Mouse (Mus musculus): ENCODE measurements around the gene Nudt6. TPM values are rescaled to one million over a fixed set of nuclear protein-coding genes. Genes with fewer than 3 reads are reported as not detected.

Gene Nudt6
- polyA plus RNA-seq, 1 experiment from 2014 or later, result 5.8 TPM

- no peak overlapping the region for H3K27ac ChIP-seq
- no peak overlapping the region for H3K4me3 ChIP-seq
- H3K36me3 ChIP-seq, result no peaks in the 10 kb centered on the region
- no peaks in the 10 kb centered on the region for H3K4me1 ChIP-seq
- H3K9me3 ChIP-seq (replicated peaks), result no peaks in the 10 kb centered on the region
- H3K27me3 ChIP-seq (replicated peaks), result no peaks in the 10 kb centered on the region
- H3K4me2 ChIP-seq, result no peak overlapping the region
- ATAC-seq, result no peak
- 69% methylated on average over 18 of the region's 18 CpGs for WGBS (ENCODE audit: insufficient replicate concordance)
- no peak overlapping the region for H3K9ac ChIP-seq
Observed at GRCm38 (mm10) chr3:37379930-37380881, 39.8 kb downstream of the Nudt6 start.

DNA sequence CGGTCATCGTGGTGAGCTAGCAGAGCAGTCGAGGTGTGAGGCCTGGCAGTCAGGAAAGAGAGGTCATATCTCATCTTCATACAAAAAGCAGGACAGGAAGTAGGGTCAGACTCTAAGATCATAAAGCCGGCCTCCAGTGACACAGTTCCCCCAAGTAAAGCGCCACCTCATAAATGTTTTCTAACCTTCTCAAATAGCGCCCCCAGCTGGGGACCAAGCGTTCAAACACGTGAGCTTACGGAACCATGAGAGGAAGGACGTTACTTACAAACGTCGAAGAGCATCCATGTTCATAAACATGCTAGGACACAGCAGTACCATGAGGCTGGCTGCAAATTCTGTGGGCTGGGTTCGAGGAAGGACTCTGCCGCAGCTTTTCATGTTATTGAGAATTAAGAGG lies 40.8 kb downstream of the Nudt6 start:
- H3K27ac ChIP-seq, result no peak overlapping the region
- no peak for ATAC-seq
- H3K9ac ChIP-seq, result no peak overlapping the region
- no peaks in the 10 kb centered on the region for H3K4me1 ChIP-seq
- H3K27me3 ChIP-seq (replicated peaks), result no peaks in the 10 kb centered on the region
- H3K9me3 ChIP-seq (replicated peaks), result no peaks in the 10 kb centered on the region
- H3K4me2 ChIP-seq, result no peak overlapping the region
- no peak overlapping the region for H3K4me3 ChIP-seq
- no peaks in the 10 kb centered on the region for H3K36me3 ChIP-seq
- 64% methylated on average over 14 of the region's 14 CpGs for WGBS (ENCODE audit: insufficient replicate concordance)

- 64% methylated on average over 6 of the region's 6 CpGs for WGBS (ENCODE audit: insufficient replicate concordance)
- no peak overlapping the region for H3K27ac ChIP-seq
- no peak overlapping the region for H3K4me3 ChIP-seq
- no peak overlapping the region for H3K9ac ChIP-seq
- no peaks in the 10 kb centered on the region for H3K4me1 ChIP-seq
- H3K9me3 ChIP-seq (replicated peaks), result no peaks in the 10 kb centered on the region
- H3K4me2 ChIP-seq, result no peak overlapping the region
- no peaks in the 10 kb centered on the region for H3K36me3 ChIP-seq
- H3K27me3 ChIP-seq (replicated peaks), result no peaks in the 10 kb centered on the region
- ATAC-seq, result no peak
Observed at GRCm38 (mm10) chr3:37378412-37378811, 41.6 kb downstream of the Nudt6 start.

- no peaks in the 10 kb centered on the region for H3K9me3 ChIP-seq (replicated peaks)
- no peak overlapping the region for H3K4me3 ChIP-seq
- no peak overlapping the region for H3K27ac ChIP-seq
- H3K4me1 ChIP-seq, result no peaks in the 10 kb centered on the region
- 71% methylated on average over 6 of the region's 6 CpGs for WGBS (ENCODE audit: insufficient replicate concordance)
- no peak overlapping the region for H3K9ac ChIP-seq
- H3K27me3 ChIP-seq (replicated peaks), result no peaks in the 10 kb centered on the region
- no peaks in the 10 kb centered on the region for H3K36me3 ChIP-seq
- ATAC-seq, result no peak
- no peak overlapping the region for H3K4me2 ChIP-seq
Observed at GRCm38 (mm10) chr3:37377926-37378325, 42.1 kb downstream of the Nudt6 start.

DNA sequence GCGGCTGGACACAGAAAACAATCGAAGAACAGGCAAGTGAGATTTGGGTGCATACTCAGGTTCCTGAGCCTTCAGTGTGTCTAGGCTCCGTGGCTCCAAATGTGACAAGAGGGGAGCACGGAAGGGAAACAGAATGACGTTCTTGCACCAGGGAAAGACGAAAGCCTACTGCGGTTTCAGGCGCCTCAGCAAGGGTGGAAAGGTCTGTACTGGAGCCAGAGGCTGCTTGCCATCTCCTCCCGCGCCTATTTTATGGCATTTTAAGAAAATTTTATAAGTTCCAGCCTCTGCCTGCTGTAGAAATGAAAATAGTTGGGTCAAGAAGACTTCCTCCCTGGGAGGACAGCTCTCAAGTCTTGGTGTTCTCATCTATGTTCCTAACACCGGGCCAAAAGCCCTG lies 46.3 kb downstream of the Nudt6 start:
- no peaks in the 10 kb centered on the region for H3K9me3 ChIP-seq (replicated peaks)
- no peaks in the 10 kb centered on the region for H3K27me3 ChIP-seq (replicated peaks)
- no peak overlapping the region for H3K4me2 ChIP-seq
- WGBS (ENCODE audit: insufficient replicate concordance), result 78% methylated on average over 11 of the region's 11 CpGs
- H3K36me3 ChIP-seq, result no peaks in the 10 kb centered on the region
- no peak overlapping the region for H3K4me3 ChIP-seq
- ATAC-seq, result no peak
- no peak overlapping the region for H3K9ac ChIP-seq
- H3K4me1 ChIP-seq, result no peaks in the 10 kb centered on the region
- H3K27ac ChIP-seq, result no peak overlapping the region

- H3K9me3 ChIP-seq (replicated peaks), result no peaks in the 10 kb centered on the region
- H3K27me3 ChIP-seq (replicated peaks), result no peaks in the 10 kb centered on the region
- no peak for ATAC-seq
- H3K36me3 ChIP-seq, result no peaks in the 10 kb centered on the region
- H3K4me3 ChIP-seq, result no peak overlapping the region
- H3K27ac ChIP-seq, result no peak overlapping the region
- no peaks in the 10 kb centered on the region; the same call in 1 of the 2 replicates for H3K4me1 ChIP-seq
- 60% methylated on average over 4 of the region's 4 CpGs for WGBS (ENCODE audit: insufficient replicate concordance)
- no peak overlapping the region for H3K9ac ChIP-seq
- no peak overlapping the region for H3K4me2 ChIP-seq
Observed at GRCm38 (mm10) chr3:37370407-37370806, 49.6 kb downstream of the Nudt6 start.

- H3K27ac ChIP-seq, result no peak overlapping the region
- H3K9me3 ChIP-seq (replicated peaks), result no peaks in the 10 kb centered on the region
- H3K4me2 ChIP-seq, result no peak overlapping the region
- H3K36me3 ChIP-seq, result no peaks in the 10 kb centered on the region
- no peaks in the 10 kb centered on the region; the same call in 1 of the 2 replicates for H3K4me1 ChIP-seq
- WGBS (ENCODE audit: insufficient replicate concordance), result 34% methylated on average over 4 of the region's 4 CpGs
- no peaks in the 10 kb centered on the region for H3K27me3 ChIP-seq (replicated peaks)
- H3K4me3 ChIP-seq, result no peak overlapping the region
- ATAC-seq, result no peak
- no peak overlapping the region for H3K9ac ChIP-seq
Observed at GRCm38 (mm10) chr3:37366381-37367053, 53.5 kb downstream of the Nudt6 start.

- no peak overlapping the region for H3K4me2 ChIP-seq
- 45% methylated on average over 3 of the region's 3 CpGs for WGBS (ENCODE audit: insufficient replicate concordance)
- H3K9ac ChIP-seq, result no peak overlapping the region
- H3K27me3 ChIP-seq (replicated peaks), result no peaks in the 10 kb centered on the region
- H3K4me1 ChIP-seq, result no peaks in the 10 kb centered on the region; the same call in 1 of the 2 replicates
- H3K27ac ChIP-seq, result no peak overlapping the region
- no peaks in the 10 kb centered on the region for H3K9me3 ChIP-seq (replicated peaks)
- ATAC-seq, result no peak
- H3K36me3 ChIP-seq, result no peaks in the 10 kb centered on the region
- H3K4me3 ChIP-seq, result no peak overlapping the region
Observed at GRCm38 (mm10) chr3:37365976-37366375, 54.0 kb downstream of the Nudt6 start.

DNA sequence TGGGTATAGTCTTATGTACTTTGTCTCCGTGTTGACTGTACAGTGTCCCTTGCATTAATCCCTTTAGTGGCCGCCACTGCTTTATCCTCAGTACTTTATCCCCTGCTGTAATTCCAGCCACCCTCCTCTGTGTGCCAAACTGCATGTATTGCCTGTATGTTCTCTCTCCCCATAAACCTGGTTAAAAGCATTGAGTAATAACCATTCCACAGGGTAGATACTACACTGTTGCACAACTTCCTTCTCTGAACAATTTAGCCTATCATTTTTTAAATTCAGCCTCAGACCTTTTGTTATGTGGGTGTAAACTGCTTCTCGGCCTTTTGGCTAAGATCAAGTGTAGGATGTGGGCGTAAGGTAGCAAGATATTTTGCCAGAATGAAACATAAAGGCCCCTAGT lies 54.9 kb downstream of the Nudt6 start:
- Histone ChIP-seq H3K4me2 (no peak overlapping the region), H3K4me1 (no peaks in the 10 kb centered on the region; the same call in 1 of the 2 replicates), H3K9me3 (replicated peaks) (no peaks in the 10 kb centered on the region), H3K4me3 (no peak overlapping the region), H3K9ac (no peak overlapping the region), H3K27me3 (replicated peaks) (0 out of 2 replicates have a peak, but pooled peaks cover 6% of the 10 kb centered on the region), H3K36me3 (no peaks in the 10 kb centered on the region), H3K27ac (no peak overlapping the region)
- 60% methylated on average over 4 of the region's 4 CpGs for WGBS (ENCODE audit: insufficient replicate concordance)
- no peak for ATAC-seq

DNA sequence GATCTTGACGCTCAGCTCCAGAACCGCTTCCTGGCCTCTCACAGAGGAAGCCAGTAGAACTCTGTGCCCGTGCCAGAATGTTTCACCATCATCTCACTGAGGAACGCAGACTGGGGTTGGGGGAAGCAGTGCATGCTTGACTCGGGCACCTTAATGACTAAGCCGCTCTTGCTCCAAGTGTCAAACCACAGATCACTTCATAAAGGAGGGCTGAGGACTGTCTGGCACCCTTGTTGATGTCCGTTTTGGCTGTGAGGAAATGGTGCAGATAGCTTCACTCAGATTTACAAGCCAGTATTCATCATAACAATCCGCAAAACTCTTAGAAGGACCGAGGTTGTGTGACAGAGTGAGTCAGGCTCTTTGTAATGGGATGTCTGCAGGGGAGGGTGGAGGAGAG lies 59.3 kb downstream of the Nudt6 start:
- no peaks in the 10 kb centered on the region for H3K9me3 ChIP-seq (replicated peaks)
- no peak overlapping the region for H3K27ac ChIP-seq
- H3K4me3 ChIP-seq, result no peak overlapping the region
- no peak overlapping the region for H3K4me2 ChIP-seq
- H3K36me3 ChIP-seq, result no peaks in the 10 kb centered on the region
- H3K4me1 ChIP-seq, result no peaks in the 10 kb centered on the region
- peaks cover 25% of the 10 kb centered on the region for H3K27me3 ChIP-seq (replicated peaks)
- 56% methylated on average over 9 of the region's 9 CpGs for WGBS (ENCODE audit: insufficient replicate concordance)
- no peak overlapping the region for H3K9ac ChIP-seq
- no peak for ATAC-seq
